Mouse (Mus musculus): Measurements from ENCODE around the gene Ctdsp1.

DNA sequence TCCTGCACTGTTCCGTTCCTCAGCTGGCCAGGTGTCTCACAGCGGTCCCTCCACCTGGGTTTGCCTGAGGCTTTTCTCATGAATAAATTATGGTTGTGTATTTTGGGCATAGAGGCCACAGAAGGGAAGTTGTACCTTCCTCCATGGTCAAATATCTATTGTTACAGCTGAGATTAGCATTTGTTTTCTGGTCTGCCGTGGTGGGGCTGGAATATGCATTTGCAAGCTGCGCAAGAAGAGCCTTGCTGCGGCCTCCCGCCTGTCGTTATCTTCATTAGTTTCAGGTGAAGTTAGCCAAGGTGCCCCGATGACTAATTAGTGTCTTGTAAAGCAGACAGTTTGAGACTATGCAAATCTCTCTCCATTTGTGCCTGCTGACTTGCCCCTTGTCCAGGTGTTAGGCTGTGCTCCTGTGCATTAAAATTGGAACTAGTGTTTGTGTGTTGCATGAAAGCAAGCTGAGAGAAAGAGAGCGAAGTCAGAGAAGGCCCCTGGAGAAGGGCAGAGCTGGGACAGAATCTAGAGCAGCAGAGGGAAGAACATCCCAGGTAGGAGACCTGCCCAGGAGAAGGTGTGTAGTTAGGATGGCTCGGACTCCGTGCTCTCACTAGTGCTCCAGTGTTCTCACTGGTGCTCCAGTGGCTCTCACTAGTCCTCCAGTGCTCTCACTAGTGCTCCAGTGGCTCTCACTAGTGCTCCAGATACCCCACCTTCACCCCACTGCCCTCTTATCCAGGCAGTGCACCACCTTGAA lies 47.0 kb upstream of the Ctdsp1 start:
- no peak for TF ChIP-seq POLR2A (IDR thresholded peaks at IDR 0.05; ENCODE audit: low read depth, low read length)
- no peak for TF ChIP-seq CTCF (IDR thresholded peaks at IDR 0.05; ENCODE audit: extremely low read depth, insufficient read length, insufficient replicate concordance, low read depth, low read length)
